Mouse (Mus musculus) gastrocnemius, postnatal 14 days (tissue): ENCODE results near the gene Arhgap9. TPM values are rescaled to one million over a fixed set of nuclear protein-coding genes. Genes with fewer than 3 reads are reported as not detected.

ENCODE experiments used
- DNase-seq: peaks from one replicate; pipeline ENCODE4 v3.0.0; 2021; ENCODE audit warnings: mixed read lengths
- intact Hi-C: fragments of 180-260 bp; cut with DNase I; formaldehyde crosslinking; loops from one replicate; pipeline ENCODE4 v1.15.1; 2025; ENCODE audit warnings: low total_unique reads
- long read RNA-seq, 2 experiments: library from polyadenylated mRNA; stranded (forward); transcript quantifications; one replicate each; pipeline ENCODE4 v2.0.0; 2021
- total RNA-seq, 2 experiments: library from RNA; stranded (reverse); gene quantifications; 2 replicates each; pipeline ENCODE4 v1.2.3; 2021

The Arhgap9 gene
- total RNA-seq: 1 to 10 TPM; 1.3 to 2.1 TPM
- long read RNA-seq, experiment 1, partial matches to known transcripts: 2 of 2 reads
- long read RNA-seq, experiment 1, other reads (novel, unspliced or antisense): 0 of 2 reads
- long read RNA-seq, experiment 2, partial matches to known transcripts: 2 of 2 reads
- long read RNA-seq, experiment 2, other reads (novel, unspliced or antisense): 0 of 2 reads

DNA sequence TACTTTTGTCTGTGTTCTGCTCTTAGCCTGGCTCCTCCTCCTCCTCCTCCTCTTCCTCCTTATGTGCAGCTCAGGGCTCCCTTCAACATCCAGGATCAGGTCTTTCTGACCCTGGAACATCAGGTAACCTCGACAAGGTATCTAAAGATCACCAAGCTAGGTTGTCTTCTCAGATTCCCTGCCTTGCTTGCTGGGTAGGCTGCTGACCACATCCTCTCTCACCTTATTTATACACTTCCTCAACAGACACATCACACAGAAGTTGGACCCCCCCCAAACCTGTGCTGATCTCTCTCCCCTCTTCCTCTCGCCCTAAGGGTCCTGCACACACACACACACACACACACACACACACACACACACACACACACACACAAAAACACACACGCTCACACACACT is at the start of gene Arhgap9:
Gene Arhgap9, plus strand, starts transcription at position 344 of the 400 bp plus-strand sequence.
- no peak for DNase-seq
- intact Hi-C loops: no loop called here

DNA sequence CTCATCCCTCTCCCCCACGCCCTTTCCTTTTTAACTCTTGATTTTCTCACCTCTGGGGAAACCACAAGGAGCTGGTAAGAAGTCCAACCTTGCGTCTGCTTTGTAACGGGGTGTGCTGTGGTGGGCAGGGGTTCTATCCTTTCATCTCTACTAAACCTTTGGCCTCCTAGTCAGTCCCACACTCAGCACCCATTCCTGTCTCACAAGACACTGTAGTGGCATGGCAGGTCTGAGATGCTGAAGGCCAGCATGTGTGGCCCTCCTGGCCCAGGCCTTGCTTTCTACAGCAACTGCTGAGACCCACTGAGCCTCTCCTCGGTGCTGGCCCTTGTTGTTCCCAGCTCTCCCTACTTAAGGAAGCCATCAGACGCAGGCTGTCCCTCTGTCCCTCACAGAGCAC is 49.4 kb upstream of the Arhgap9 start:
- intact Hi-C loops: no loop called here
- no peak for DNase-seq

DNA sequence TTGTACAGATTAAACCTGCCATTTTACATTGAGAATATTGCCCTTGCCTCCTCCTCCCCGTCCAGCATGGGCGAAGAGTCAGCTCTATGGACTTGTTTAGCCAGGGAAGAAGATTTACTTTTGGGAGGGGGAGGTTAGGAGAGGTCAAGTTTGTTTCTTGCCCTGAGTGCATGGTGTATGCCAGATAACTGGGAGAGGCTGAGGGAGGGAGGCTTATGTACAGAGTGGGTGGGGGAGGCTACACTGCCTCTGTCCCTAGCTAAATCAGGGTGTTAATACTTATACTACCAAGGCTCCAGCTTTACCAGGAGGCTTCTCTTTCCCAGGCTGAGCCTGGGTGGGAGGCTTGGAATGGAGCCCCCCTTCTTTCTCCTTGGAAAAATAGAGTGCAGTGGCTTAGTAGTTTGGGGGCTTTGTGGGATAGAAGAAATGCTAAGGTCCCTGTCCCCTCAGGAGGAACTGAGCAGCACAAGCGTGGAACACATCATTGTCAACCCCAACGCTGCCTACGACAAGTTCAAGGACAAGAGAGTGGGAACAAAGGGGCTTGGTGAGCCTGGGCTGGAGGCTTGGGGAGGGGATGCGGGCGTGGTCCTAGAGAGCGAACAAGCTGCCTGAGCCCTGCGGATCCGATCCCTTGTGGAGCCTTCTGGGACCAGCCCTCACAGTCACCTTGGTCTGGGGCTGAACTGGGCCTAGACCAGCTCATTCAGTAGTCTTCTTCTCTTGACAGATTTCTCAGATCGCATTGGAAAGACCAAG is 47.3 kb upstream of the Arhgap9 start:
- no peak for DNase-seq
- intact Hi-C loops: no loop called here

DNA sequence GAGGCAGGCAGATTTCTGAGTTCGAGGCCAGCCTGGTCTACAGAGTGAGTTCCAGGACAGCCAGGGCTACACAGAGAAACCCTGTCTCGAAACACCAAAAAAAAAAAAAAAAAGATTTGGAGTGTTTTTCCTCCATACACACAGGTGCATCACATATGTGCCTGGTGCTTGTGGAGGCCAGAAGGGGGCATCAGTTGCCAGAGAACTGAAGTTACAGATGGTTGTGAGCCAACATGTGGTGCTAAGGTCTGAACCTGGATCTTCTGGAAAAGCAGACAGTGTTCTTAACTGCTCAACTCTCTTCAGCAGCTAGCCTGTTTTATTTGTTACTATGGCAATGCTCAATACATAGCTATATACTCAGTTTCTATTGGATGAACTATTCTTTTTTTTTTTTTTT is 42.0 kb upstream of the Arhgap9 start:
- no peak for DNase-seq
- intact Hi-C loops: no loop called here

DNA sequence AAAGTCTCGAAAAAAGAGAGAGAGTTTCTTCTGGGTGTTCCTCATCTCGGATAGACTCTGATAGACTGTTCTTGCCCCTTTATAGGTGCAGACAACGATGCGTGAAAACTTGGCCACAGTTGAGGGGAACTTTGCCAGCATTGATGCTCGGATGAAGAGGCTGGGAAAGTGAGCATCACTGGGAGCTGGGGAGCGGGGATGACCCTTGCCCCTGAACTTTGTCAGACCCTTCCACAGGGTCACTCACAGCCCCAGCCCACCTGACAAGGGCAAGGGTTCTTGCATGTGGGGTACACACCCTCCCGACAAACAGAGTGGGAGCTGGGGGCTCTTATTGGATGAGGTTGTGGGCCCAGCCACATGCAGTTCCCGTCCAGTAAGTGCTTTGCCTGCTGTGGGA is 40.4 kb upstream of the Arhgap9 start:
- DNase-seq: no peak
- intact Hi-C loops: no loop called here

DNA sequence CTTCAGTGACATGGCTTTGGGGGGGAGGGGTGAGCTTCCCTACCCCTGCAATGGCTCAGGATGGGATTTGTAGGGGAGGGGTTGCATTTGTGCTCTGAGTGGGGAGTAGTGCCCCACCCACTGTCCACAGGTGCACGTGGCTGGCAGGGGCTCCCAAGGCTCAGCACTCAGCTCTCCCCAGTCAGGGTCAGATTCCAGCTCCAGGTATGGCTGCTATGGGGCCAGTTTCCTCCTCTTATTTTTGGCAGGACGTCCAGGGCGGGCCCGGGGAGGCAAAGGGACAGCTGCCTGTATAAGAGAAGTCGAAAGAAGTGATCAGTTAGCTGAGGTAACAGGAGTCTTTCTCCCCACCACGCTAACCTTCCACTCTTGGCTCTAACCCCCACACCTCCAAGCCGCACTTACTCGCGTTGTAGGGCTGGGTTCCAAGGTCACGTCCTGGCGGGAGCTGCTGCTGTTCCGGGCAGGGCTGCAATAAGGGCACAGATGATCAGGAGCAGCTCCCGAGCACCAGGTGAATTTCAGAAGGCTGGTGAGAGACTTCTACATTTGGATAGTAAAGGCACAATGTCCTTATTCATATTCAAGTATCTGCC is 39.0 kb upstream of the Arhgap9 start:
- peak; percentile 36 for DNase-seq
- intact Hi-C loops: no loop called here

DNA sequence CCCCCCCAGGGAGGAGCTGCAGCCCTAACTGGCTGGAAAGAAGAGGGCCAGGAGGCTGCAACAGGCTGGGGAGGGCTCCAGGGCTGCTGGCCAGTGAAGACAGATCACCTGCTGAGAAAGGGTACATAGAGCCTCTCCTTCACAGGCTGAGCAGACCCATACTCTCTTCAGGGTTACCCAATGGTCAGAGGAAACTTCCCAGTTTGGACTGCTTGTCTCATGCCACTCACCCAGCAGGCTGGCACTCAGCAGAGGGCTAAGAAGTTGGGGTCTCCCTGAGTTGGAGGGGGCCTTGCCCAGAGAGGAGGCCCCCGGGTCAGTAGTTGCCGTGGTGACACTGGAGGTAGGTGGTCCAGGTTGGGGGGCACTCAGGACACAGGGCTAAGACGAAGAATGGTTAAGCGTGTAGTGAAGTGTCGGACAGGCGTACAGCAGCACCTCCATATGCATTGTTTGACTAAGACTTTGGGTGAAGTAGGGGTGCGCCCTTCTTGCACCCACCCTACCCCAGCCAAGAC is 37.6 kb upstream of the Arhgap9 start:
- no peak for DNase-seq
- intact Hi-C loops: no loop called here

DNA sequence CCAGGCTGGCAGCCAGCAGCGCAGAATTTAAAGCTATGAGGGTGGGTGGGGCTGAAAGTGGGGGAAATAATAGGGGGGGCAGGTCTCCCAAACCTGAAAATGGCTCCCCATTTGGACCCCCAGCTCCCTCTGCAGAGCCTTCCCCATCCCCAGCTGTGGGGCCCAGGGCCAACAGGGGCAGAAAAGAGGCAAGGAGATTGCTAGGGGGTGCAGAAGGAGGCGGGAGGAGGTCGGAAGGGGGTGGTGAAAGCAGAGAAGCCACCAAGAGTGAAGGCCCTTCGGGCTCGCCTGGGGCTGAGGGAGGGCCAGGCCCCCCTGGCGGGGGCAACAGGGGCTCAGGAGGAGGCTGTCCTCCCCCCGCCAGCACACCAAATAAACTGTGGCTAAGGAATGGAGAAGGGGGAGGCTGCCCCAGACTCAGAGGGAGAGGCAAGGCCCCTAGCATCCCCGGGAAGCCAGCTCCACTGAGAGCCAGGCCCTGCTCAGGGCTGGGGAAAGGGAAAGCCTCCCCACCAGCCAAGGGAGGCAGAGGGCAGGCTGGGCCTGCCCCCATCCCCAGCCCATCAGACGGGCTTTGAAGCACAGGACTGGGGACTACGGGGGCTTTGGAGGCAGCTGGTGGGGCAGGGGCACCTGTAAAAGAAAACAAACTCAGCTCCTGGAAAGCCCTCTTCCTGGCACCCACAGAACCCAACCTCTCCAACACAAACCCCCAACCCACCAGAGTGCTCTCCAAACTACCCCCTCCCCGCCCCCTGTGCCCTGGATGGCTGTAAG is 36.9 kb upstream of the Arhgap9 start:
- no peak for DNase-seq
- intact Hi-C loops: no loop called here

DNA sequence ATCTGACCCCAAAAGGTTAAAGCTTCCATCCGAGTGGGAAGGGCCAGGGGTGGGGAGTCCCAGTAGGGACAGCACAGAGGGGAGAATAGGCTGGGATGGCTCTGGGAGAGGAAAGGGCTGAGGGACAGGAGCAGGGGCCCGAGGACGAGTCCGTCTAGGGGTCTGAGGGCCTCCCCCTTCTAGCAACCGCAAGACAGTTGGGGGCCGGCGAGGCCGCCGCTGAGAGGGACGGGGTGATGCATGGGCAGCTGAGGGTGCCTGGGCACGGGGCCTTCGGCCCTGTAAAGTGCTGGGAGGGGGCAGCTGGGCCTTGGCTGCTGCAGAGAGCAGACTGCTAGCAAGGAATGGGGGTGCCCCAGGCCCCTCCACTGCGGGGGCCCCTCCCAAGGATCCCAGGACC is 36.1 kb upstream of the Arhgap9 start:
- intact Hi-C loops: no loop called here
- no peak for DNase-seq

DNA sequence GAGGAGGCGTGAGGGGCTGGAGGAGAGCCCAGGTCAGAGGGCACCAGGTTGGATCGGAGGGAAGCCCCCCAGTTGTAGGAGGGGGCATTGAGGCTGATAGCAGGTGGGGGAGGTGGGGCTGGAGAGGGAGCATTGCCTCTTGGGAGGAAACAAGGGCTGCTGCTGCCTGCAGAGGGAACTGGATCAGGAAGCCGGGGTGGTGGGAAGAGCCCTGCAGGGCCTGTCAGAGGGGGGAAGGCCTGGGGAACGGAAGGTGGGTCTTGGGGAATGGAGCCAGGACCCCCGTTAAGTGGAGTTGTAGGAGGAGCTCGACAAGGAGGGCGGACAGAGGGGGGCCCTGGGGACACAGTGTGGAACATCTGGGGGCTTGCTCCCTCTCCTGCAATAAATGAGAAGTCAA is 35.6 kb upstream of the Arhgap9 start:
- intact Hi-C loops: no loop called here
- no peak for DNase-seq

DNA sequence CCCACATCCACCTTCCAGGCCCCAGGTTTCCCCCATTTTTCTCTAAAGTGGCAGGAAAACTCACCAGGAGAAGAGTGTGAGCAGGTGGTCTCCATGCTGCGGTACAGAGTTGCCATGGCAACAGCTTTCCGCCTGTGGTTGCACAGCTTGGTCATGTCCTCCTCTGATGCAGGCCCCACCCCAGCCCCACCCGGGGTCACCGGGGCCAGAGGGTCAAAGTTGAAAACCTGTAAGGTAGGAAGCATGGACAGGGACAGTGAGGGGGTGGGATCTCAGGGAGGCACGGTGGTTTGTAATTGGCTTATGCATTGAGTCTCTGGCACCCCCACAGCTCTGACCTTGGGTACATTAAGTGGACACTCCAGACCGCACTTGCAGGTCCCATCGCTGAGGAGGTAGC is 35.0 kb upstream of the Arhgap9 start:
- no peak for DNase-seq
- intact Hi-C loops: no loop called here

DNA sequence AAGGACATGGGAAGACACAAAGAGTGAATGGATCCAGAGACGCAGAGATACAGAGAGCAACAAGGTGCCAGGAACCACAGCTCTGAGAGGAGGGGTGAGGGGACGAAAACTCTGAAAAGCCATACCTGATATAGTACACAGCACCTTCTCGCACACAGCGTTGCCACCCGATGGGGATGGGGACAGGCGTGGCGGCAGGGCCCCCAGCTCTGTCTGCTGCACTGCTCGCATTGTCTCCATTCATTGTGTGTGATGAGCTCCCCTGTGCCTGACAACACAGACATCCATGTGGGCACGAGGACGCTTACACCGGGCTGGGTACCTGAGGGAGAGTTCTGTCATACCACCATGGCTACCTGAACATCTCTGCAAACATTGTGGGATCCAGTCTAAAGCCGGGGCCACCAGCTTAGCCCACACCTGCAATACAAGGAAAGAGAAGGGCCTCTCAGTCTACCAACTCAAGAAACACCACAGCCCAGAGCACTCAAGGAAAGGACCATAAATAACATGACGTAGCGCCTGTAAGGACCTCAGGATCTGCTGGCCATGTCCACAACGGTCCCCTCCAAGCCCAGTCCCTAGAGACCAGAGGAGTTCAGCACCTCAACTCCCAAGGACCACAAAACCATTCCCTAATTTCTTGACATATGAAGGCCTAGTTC is 34.4 kb upstream of the Arhgap9 start:
- no peak for DNase-seq
- intact Hi-C loops: no loop called here

DNA sequence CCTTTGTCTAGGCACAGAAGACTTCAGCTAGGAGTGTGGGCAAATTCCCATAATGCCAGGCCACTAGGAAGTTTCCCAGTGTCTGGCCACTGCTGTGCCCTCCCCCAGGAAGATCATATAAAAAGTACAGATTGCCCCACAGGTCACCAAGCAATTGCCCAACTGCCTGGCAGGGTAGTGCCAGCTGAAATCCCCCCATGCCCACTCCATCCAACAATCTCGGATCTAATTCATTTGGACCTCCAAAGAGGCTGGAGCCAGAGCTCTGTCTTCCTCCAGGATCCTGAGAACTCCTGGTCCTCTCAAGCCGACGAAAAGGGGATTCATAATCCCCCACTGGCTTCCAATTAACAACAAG is 33.8 kb upstream of the Arhgap9 start:
- intact Hi-C loops: no loop called here
- DNase-seq: no peak

DNA sequence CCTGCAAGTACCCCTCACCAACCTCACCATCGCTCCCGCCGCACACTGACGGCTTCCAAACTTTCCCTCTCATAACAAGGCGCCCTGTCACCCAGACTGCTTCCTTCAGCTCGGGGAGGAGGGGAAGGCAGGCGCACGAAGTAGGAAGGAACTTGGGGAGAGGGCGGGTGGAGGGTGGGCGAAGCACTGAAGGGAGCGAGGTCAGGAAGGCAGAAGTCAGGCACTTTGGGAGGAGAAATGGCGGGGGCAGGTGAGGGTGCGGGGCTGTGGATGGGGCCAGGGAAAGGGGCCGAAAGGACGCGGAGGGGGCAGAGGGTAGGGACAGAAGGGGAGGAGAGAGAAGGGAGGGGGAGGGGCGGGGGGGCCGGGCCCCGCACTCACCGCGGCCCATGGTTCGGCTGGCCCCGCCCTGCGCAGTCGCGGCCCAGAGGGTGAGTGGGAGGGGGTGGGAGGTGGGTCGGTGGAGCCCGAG is 33.4 kb upstream of the Arhgap9 start:
- intact Hi-C loops: no loop called here
- DNase-seq: peak; percentile 53

DNA sequence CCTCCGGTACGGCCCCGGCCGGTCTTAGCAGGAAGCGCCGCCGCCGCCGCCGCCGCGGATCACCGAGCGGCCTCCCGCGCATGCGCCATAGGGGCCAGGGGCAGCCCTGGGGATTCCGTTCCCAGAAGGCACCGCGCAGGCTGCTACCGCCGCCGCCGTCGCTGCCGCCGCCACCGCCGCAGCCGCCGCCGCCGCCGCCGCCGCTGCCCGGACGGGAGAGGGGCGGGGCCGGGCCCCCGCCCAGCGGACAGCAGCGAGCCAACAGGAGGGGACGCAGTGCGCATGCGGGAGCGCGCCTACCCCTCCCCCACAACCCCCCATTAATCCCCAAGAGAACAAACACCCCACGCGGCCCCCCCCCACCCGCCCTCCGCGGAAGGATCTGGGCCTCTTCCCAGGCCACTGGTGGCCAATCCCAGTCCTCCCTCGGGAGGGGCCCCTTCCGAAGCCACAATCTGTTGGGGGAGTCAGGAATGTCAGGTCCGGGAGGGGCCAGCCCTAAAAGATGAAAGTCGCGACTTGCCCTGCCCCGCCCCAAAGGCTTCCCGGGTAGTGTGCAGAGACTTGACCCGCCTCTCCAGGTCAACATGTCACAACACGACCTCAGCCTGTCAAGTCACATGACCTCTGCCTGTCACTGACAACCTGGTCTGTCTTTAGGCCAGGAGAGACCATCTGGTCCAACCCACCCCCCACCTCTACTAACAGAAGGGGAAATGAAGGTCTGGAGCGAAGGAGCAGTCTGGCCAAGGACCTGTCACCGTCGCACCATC is 32.8 kb upstream of the Arhgap9 start, which contains the start of gene Mbd6:
Gene Mbd6, minus strand, starts transcription at position 219 of the 773 bp plus-strand sequence.
- DNase-seq: peak; percentile 90
- intact Hi-C loops: no loop called here

DNA sequence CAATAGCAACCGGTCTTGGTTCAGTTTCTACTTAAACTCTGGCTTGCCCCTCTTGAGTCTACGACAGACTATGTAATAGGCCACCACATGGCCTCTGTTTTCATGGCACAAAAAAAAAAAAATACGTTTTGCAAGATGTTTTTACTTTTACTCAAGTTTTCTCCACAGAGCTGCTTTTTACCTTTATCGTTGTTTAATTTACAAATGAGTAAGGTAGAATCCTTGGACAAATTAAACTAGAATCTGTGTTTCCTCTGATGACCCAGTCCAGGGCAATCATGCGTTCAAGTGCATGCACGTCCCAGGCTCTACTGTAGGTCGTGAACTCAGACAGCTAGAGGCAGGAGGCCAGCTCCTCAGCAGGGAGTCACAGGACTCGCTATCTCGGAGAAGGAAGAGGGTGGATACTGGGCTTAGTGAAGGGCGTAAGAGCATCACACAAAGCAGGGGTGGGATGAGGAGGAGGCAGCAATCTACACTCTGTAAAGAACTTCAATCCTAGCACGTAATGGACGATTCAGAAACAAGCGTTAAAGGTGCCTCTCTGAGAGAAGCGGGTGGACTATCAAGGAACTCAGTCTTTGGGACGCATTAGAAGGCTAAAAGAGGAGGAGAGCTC is 32.1 kb upstream of the Arhgap9 start:
- intact Hi-C loops: no loop called here
- peak; percentile 65 for DNase-seq

DNA sequence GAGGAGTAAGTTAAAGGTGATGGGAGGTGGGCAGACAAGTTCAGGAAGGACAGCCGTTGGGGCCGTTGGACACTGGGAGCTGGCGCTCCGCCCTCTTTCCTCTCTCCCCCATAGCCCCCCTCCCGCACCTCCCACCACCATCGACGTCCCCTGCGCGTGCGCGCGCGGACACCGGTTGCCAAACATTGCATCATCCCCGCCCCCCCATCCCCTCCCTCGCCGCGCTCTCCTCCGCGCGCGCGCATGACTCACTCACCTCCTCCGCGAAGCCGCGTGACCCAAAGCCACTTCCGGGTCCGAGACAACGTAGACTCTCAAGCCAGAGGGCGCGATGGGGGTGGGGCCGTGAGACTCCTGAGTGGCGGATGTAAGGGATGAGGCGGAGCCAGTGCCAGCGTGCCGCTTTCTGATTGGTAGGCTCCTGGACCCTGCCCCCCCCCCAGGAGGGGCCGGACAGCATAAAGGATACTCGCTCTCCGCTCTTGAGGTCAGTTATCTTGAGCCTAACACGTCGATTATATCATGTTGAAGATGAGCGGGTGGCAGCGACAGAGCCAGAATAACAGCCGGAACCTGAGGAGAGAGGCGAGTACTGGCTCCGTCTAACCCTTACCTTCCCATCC is 31.3 kb upstream of the Arhgap9 start:
- intact Hi-C loops: no loop called here
- peak; percentile 100 for DNase-seq
